Mouse (Mus musculus): ENCODE results near the gene Trdmt1. TPM values are rescaled to one million over a fixed set of nuclear protein-coding genes. Genes with fewer than 3 reads are reported as not detected.

Gene Trdmt1
- total RNA-seq, 1 experiment from 2014 or later = 3.0 TPM

GRCm38 (mm10) chr2:13557145-13558030, 12.9 kb upstream of the Trdmt1 start:
- no peak for DNase-seq

GRCm38 (mm10) chr2:13556239-13556638, 11.8 kb upstream of the Trdmt1 start:
- no peak for DNase-seq

GRCm38 (mm10) chr2:13553966-13554365, 9.5 kb upstream of the Trdmt1 start:
- no peak for DNase-seq

GRCm38 (mm10) chr2:13548749-13549148, 4.3 kb upstream of the Trdmt1 start:
- no peak for DNase-seq

- no peak for DNase-seq
Observed at GRCm38 (mm10) chr2:13543519-13544124, 846 bp downstream of the Trdmt1 start.

GRCm38 (mm10) chr2:13539860-13540259, 4.6 kb downstream of the Trdmt1 start:
- no peak for DNase-seq

- no peak for DNase-seq
Observed at GRCm38 (mm10) chr2:13538704-13539377, 5.6 kb downstream of the Trdmt1 start.

GRCm38 (mm10) chr2:13538258-13538657, 6.2 kb downstream of the Trdmt1 start:
- no peak for DNase-seq

- peak; percentile 41 for DNase-seq
Observed at GRCm38 (mm10) chr2:13537733-13538132, 6.7 kb downstream of the Trdmt1 start.

GRCm38 (mm10) chr2:13536747-13537146, 7.7 kb downstream of the Trdmt1 start:
- no peak for DNase-seq

- no peak for DNase-seq
Observed at GRCm38 (mm10) chr2:13530639-13531038, 13.8 kb downstream of the Trdmt1 start.

- DNase-seq = no peak
Observed at GRCm38 (mm10) chr2:13529253-13529933, 15.1 kb downstream of the Trdmt1 start.

GRCm38 (mm10) chr2:13527531-13527930, 16.9 kb downstream of the Trdmt1 start:
- DNase-seq = peak; percentile 72

- DNase-seq = no peak
Observed at GRCm38 (mm10) chr2:13527125-13527524, 17.3 kb downstream of the Trdmt1 start.

- DNase-seq = no peak
Observed at GRCm38 (mm10) chr2:13526205-13526604, 18.3 kb downstream of the Trdmt1 start.

GRCm38 (mm10) chr2:13523540-13524456, 20.7 kb downstream of the Trdmt1 start:
- no peak for DNase-seq

GRCm38 (mm10) chr2:13522106-13522505, 22.4 kb downstream of the Trdmt1 start:
- DNase-seq = no peak

GRCm38 (mm10) chr2:13514949-13515348, 29.5 kb downstream of the Trdmt1 start:
- no peak for DNase-seq

- no peak for DNase-seq
Observed at GRCm38 (mm10) chr2:13502717-13503116, 41.8 kb downstream of the Trdmt1 start.

GRCm38 (mm10) chr2:13501553-13501952, 42.9 kb downstream of the Trdmt1 start:
- DNase-seq = no peak

- no peak for DNase-seq
Observed at GRCm38 (mm10) chr2:13500298-13500999, 44.0 kb downstream of the Trdmt1 start.

All from adrenal gland, postnatal 14 days (tissue).